Mouse (Mus musculus) embryonic facial prominence, embryonic 15.5 days (tissue): ENCODE results near the gene Kansl1l. TPM values are rescaled to one million over a fixed set of nuclear protein-coding genes. Genes with fewer than 3 reads are reported as not detected.

ENCODE experiments used
- ATAC-seq: fragments of 200-750 bp; cut with Nextera tagmentation; 2 replicates; pipeline ENCODE4 v1.8.0; 2017; ENCODE audit warnings: low read depth, moderate TSS enrichment; ENCODE audit not compliant: insufficient number of reproducible peaks, low FRiP score, low TSS enrichment
- H3K27ac ChIP-seq: fragments of 300-500 bp; sonication (generic); replicated peaks from 2 replicates; pipeline ENCODE4 v1.5.1; 2015; ENCODE audit warnings: mild to moderate bottlenecking, inconsistent platforms
- H3K27me3 ChIP-seq: fragments of 300-500 bp; sonication (generic); 2 replicates; pipeline ENCODE4 v1.6.1; 2015; ENCODE audit warnings: inconsistent platforms
- H3K36me3 ChIP-seq: fragments of 300-500 bp; sonication (generic); 2 replicates; pipeline ENCODE4 v1.6.1; 2015; ENCODE audit warnings: mild to moderate bottlenecking, inconsistent platforms
- H3K4me1 ChIP-seq: fragments of 300-500 bp; sonication (generic); 2 replicates; pipeline ENCODE4 v1.6.1; 2015; ENCODE audit warnings: inconsistent platforms
- H3K4me2 ChIP-seq: fragments of 300-500 bp; sonication (generic); replicated peaks from 2 replicates; pipeline ENCODE4 v1.6.1; 2015; ENCODE audit warnings: mild to moderate bottlenecking, inconsistent platforms
- H3K4me3 ChIP-seq: fragments of 300-500 bp; sonication (generic); replicated peaks from 2 replicates; pipeline ENCODE4 v1.5.1; 2015; ENCODE audit warnings: mild to moderate bottlenecking, inconsistent platforms
- H3K9ac ChIP-seq: fragments of 300-500 bp; sonication (generic); 2 replicates; pipeline ENCODE4 v1.6.1; 2015; ENCODE audit warnings: inconsistent platforms
- H3K9me3 ChIP-seq: fragments of 300-500 bp; sonication (generic); replicated peaks from 2 replicates; pipeline ENCODE4 v1.6.1; 2016; ENCODE audit warnings: inconsistent platforms
- WGBS: fragments of 180-500 bp; shearing (Covaris S2); methylation state at CpG from one replicate; pipeline ENCODE4 v1.1.7; 2015; 5-methylcytosine and 5-hydroxymethylcytosine counted together
- polyA plus RNA-seq: library from polyadenylated mRNA; unstranded; fragments of >200 nt; fragmentation: Nextera tagmentation; extraction: Ambion mirVana; gene quantifications from 2 replicates; pipeline ENCODE4 v1.2.1, GENCODE M21; 2015

Gene Kansl1l
- polyA plus RNA-seq, 1 experiment from 2014 or later: 16.9 TPM

DNA sequence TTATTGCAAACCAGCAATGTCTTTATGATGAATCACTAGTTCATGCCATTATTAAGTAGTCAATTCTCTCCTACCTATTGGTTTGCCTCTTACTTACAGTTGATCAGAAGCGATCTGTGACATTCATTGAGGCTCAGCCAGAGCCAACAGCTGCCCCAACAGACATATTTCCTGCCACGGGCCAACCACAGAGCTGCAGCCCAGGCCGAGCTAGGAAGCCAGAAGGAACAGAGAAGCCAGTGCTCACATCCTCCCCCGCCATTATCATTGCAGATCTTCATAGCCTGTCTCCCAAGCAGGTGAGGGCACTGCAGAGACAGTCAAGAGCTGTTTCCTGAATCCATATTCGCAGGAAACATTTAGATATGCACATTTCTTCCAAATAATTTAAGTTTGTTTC, 123.1 kb downstream of the Kansl1l start:
- no peak overlapping the region for H3K4me3 ChIP-seq
- no peak overlapping the region for H3K4me2 ChIP-seq
- H3K9me3 ChIP-seq: no peaks in the 10 kb centered on the region
- no peak overlapping the region for H3K9ac ChIP-seq
- H3K36me3 ChIP-seq: no peaks in the 10 kb centered on the region
- no peaks in the 10 kb centered on the region for H3K27me3 ChIP-seq
- no peak overlapping the region for H3K27ac ChIP-seq
- 79% methylated on average over 5 of the region's 5 CpGs for WGBS
- H3K4me1 ChIP-seq: no peaks in the 10 kb centered on the region
- no peak for ATAC-seq

DNA sequence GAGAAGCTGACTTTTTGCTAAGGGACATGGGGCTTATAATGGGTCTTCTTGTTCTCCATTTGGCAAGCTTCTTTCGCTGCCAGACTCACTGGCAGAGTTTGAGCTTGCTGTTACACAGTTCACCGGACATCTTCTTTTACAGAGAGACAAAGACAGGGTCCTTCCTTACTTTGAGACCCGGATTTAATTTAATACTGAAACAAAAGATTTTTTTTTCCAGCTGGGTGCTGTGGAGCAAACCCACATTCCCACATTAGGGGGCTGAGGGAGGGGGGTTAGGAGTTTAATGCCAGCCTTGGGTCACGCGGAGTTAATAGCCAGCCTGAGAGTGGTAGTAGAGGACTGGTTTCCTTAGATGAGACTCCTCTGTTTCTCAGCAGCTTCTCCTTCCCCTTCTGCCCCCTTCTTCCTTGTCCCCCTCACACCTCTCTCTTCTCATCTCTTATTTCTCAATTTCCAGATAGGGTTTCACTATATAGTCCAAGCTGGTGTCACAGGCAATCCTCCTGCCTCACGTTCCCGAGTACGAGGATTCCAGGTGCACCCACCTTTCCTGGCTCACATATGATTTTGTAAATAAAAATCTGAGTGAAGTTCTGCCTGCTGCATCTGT, 124.5 kb downstream of the Kansl1l start:
- Histone ChIP-seq H3K4me3 (no peak overlapping the region), H3K27ac (no peak overlapping the region), H3K4me2 (no peak overlapping the region), H3K9me3 (no peaks in the 10 kb centered on the region), H3K4me1 (no peaks in the 10 kb centered on the region), H3K27me3 (no peaks in the 10 kb centered on the region), H3K9ac (no peak overlapping the region), H3K36me3 (no peaks in the 10 kb centered on the region)
- no peak for ATAC-seq
- WGBS: 74% methylated on average over 8 of the region's 8 CpGs

DNA sequence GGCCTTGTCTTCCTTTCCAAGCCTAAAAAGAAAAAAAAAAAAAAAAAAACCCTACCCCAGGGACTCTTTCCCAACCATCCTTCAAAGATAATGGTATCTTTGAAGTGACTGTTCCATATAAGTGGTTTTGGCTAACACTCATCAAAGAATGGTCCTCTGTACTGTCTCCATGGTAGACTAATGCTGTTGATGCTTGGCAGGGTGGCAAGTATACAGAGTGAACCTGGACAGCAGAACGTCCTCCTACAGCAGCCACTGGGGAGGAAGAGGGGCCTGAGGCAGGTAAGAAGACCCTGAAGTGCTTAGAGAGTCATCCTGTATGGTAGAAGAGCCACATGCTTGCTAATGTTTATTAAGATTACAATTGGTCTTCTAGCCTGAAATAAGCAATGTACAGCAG, 125.1 kb downstream of the Kansl1l start:
- ATAC-seq: no peak
- WGBS: 53% methylated on average over 1 of the region's 1 CpGs
- H3K4me2 ChIP-seq: no peak overlapping the region
- no peak overlapping the region for H3K9ac ChIP-seq
- H3K4me1 ChIP-seq: no peaks in the 10 kb centered on the region
- no peaks in the 10 kb centered on the region for H3K36me3 ChIP-seq
- no peaks in the 10 kb centered on the region for H3K9me3 ChIP-seq
- no peak overlapping the region for H3K4me3 ChIP-seq
- H3K27ac ChIP-seq: no peak overlapping the region
- no peaks in the 10 kb centered on the region for H3K27me3 ChIP-seq

DNA sequence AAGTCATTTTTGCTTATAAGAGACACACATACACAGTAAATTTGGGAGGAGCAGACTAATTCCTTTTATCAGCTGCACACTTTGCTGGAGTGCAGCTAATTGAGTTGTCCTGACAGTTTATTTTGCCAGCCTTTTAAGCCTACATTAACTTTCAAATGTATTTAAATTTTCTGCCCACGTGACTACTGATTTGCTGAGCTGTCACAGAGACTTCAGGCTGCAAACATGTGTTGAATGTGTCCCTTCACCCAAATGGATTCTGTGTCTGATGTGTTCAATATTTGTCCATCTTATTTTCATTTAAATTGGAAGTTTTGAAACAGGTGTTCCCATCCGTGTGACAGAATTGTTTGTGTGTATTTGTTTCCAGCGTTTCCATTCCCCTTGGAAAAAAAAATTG, 125.6 kb downstream of the Kansl1l start:
- Histone ChIP-seq H3K9ac (no peak overlapping the region), H3K4me3 (no peak overlapping the region), H3K4me1 (no peaks in the 10 kb centered on the region), H3K9me3 (no peaks in the 10 kb centered on the region), H3K36me3 (no peaks in the 10 kb centered on the region), H3K27me3 (no peaks in the 10 kb centered on the region), H3K27ac (no peak overlapping the region), H3K4me2 (no peak overlapping the region)
- ATAC-seq: no peak
- 67% methylated on average over 3 of the region's 3 CpGs for WGBS

DNA sequence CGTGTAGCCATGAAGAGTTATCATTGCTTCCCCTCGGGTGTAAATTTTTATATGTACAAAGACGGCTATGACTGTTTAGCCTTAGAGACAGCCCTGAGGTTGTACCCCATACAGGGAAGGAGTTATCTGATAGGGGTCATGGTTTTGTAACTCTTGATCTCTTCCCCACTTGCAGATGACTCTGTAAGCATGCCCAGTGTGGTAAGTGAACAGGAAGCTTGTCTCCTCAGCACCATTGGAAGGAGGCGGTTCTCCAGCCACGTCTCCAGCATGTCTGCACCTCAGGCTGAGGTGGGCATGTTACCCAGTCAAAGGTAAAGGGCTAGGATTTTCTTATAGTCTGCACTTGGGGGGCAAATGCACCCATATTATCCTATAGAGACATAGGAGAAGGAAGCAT, 134.4 kb downstream of the Kansl1l start:
- Histone ChIP-seq H3K27me3 (no peaks in the 10 kb centered on the region), H3K36me3 (no peaks in the 10 kb centered on the region), H3K9ac (no peak overlapping the region), H3K4me3 (no peak overlapping the region), H3K9me3 (no peaks in the 10 kb centered on the region), H3K27ac (no peak overlapping the region), H3K4me2 (no peak overlapping the region), H3K4me1 (no peaks in the 10 kb centered on the region)
- ATAC-seq: no peak
- WGBS: 79% methylated on average over 5 of the region's 5 CpGs

DNA sequence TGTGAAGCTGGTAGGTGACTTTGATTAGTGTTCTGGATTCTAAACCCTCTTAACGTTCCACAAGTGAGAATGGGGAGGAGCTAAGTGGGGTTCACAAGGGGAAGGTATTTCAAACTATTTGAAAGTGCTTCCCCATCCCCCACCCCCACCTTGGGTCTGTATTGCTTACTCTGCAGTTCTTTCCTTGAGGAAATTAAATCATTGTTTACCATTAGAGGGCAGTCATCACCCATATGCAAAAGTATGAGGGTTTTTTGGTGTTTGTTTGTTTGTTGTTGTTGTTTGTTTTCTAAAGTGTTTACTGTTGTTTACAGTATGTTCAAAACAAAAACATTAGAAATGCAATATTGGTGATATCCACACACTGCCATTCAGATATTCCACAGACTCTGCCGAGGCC, 138.7 kb downstream of the Kansl1l start:
- no peak overlapping the region for H3K27ac ChIP-seq
- H3K4me1 ChIP-seq: no peaks in the 10 kb centered on the region
- ATAC-seq: no peak
- no peaks in the 10 kb centered on the region for H3K9me3 ChIP-seq
- H3K36me3 ChIP-seq: no peaks in the 10 kb centered on the region
- H3K27me3 ChIP-seq: no peaks in the 10 kb centered on the region
- H3K9ac ChIP-seq: no peak overlapping the region
- 33% methylated on average over 2 of the region's 2 CpGs for WGBS
- H3K4me3 ChIP-seq: no peak overlapping the region
- no peak overlapping the region for H3K4me2 ChIP-seq

DNA sequence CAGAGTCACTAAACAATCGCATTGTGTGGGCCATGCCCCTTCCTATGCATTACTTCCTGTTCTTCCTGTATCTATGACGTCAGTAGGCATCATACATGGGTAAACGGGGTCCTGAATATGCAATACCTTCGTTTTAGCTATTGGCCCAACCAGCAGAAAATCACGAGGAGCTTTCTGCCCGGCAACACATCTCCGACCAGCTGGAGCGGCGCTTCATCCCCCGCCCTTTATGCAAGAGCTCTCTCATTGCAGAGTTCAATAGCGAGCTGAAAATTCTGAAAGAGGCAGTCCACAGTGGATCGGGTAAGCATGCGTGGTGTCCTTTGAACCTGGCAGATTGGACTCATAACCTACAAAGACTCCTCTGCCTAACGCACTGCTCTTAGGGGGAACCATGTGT, 139.4 kb downstream of the Kansl1l start:
- H3K4me3 ChIP-seq: no peak overlapping the region
- H3K4me2 ChIP-seq: no peak overlapping the region
- 79% methylated on average over 14 of the region's 14 CpGs for WGBS
- H3K9ac ChIP-seq: no peak overlapping the region
- H3K9me3 ChIP-seq: no peaks in the 10 kb centered on the region
- H3K27me3 ChIP-seq: no peaks in the 10 kb centered on the region
- ATAC-seq: no peak
- no peak overlapping the region for H3K27ac ChIP-seq
- H3K4me1 ChIP-seq: no peaks in the 10 kb centered on the region
- H3K36me3 ChIP-seq: no peaks in the 10 kb centered on the region

DNA sequence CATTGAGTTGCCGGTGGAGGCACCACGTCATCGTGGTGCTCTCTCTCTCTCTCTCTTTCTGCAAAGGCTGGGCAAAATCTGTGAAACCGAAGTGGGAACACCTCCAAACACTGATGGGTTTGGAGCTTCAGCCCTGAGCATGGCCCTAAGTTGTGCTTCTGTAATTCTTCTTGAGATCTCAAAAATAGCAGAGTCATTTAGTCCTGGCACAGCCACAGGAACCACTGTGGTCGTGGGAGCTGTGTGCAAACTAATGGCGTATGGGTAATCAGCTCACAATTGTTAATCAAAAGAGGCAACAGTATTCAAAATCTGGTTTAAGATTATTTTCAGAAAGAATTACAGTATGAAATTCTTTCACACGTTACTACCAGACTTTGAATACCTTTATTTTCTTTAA, 144.6 kb downstream of the Kansl1l start:
- Histone ChIP-seq H3K9me3 (no peaks in the 10 kb centered on the region), H3K4me3 (no peak overlapping the region), H3K36me3 (no peaks in the 10 kb centered on the region), H3K4me2 (no peak overlapping the region), H3K4me1 (no peaks in the 10 kb centered on the region), H3K27me3 (no peaks in the 10 kb centered on the region), H3K27ac (no peak overlapping the region), H3K9ac (no peak overlapping the region)
- no peak for ATAC-seq
- 79% methylated on average over 7 of the region's 7 CpGs for WGBS

DNA sequence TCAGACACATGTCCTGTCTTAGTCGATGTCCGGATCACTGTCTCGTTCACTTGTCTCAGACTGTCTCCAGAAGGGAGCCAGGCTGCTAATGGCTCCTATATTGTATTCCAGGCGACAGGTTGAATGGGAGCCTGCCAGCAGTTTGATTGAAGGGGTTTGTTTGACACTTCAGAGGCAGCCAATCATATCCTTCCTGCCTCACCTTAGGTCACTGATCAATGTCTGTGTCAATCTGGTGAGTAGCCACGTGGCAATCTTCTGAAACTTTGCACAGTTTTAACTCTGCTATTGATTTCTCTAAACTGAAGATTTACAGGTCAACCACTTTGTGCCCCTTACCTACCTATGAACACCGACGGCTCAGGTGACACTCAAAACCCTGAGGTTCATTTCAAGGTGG, 145.9 kb downstream of the Kansl1l start:
- Histone ChIP-seq H3K27ac (no peak overlapping the region), H3K9ac (no peak overlapping the region), H3K4me2 (no peak overlapping the region), H3K4me3 (no peak overlapping the region), H3K36me3 (no peaks in the 10 kb centered on the region), H3K9me3 (no peaks in the 10 kb centered on the region), H3K27me3 (no peaks in the 10 kb centered on the region), H3K4me1 (no peaks in the 10 kb centered on the region)
- 68% methylated on average over 7 of the region's 7 CpGs for WGBS
- no peak for ATAC-seq

Other genes with a start within 250 kb of the Kansl1l start
- 42.6 and 46.3 TPM in 2 replicates for gene Rpe, start 116.7 kb downstream of the Kansl1l start, polyA plus RNA-seq
- gene Acadl, start 45.7 kb upstream of the Kansl1l start, polyA plus RNA-seq: 87.8 and 91.4 TPM in 2 replicates
- 588 and 776 TPM in 2 replicates for gene Myl1, start 127.8 kb upstream of the Kansl1l start, polyA plus RNA-seq
- 128 and 133 TPM in 2 replicates for gene Lancl1, start 221.3 kb upstream of the Kansl1l start, polyA plus RNA-seq